Mouse (Mus musculus): Measurements from ENCODE around the gene Urb2. TPM values are rescaled to one million over a fixed set of nuclear protein-coding genes. Genes with fewer than 3 reads are reported as not detected.

The Urb2 gene
- 3.8 TPM for polyA plus RNA-seq (2014; fragmentation: Illumina TruSeq; extraction: RNeasy Lipid Tissue Mini Kit (QIAGEN cat#74804); ENCODE audit: low read depth, low replicate concordance)

GRCm38 (mm10) chr8:124021237-124022227 lies at the start of gene Urb2, which contains the start of gene Taf5l:
Gene Urb2, plus strand, starts transcription at chr8:124021508.
Gene Taf5l, minus strand, starts transcription at chr8:124021397.

GRCm38 (mm10) chr8:123982826-123983400 lies 38.4 kb upstream of the Urb2 start, which contains the start of gene Abcb10:
Gene Abcb10, minus strand, starts transcription at chr8:123983122.

Other genes with a start within 250 kb of the Urb2 start
- 4.2 TPM for gene Rab4a, start 215.5 kb upstream of the Urb2 start, polyA plus RNA-seq (2014; fragmentation: Illumina TruSeq; extraction: RNeasy Lipid Tissue Mini Kit (QIAGEN cat#74804); ENCODE audit: low read depth, low replicate concordance)
- gene Ccsap, start 161.3 kb upstream of the Urb2 start, polyA plus RNA-seq (2014; fragmentation: Illumina TruSeq; extraction: RNeasy Lipid Tissue Mini Kit (QIAGEN cat#74804); ENCODE audit: low read depth, low replicate concordance): 0.37 TPM
- gene Acta1, start 126.8 kb upstream of the Urb2 start, polyA plus RNA-seq (2014; fragmentation: Illumina TruSeq; extraction: RNeasy Lipid Tissue Mini Kit (QIAGEN cat#74804); ENCODE audit: low read depth, low replicate concordance): 202 TPM
- 9.2 TPM for gene Nup133, start 72.2 kb upstream of the Urb2 start, polyA plus RNA-seq (2014; fragmentation: Illumina TruSeq; extraction: RNeasy Lipid Tissue Mini Kit (QIAGEN cat#74804); ENCODE audit: low read depth, low replicate concordance)
- gene Abcb10, start 38.4 kb upstream of the Urb2 start, polyA plus RNA-seq (2014; fragmentation: Illumina TruSeq; extraction: RNeasy Lipid Tissue Mini Kit (QIAGEN cat#74804); ENCODE audit: low read depth, low replicate concordance): 24.3 TPM
- gene Taf5l, start 111 bp upstream of the Urb2 start, polyA plus RNA-seq (2014; fragmentation: Illumina TruSeq; extraction: RNeasy Lipid Tissue Mini Kit (QIAGEN cat#74804); ENCODE audit: low read depth, low replicate concordance): 14.4 TPM
- gene Galnt2, start 209.9 kb downstream of the Urb2 start, polyA plus RNA-seq (2014; fragmentation: Illumina TruSeq; extraction: RNeasy Lipid Tissue Mini Kit (QIAGEN cat#74804); ENCODE audit: low read depth, low replicate concordance): 11.9 TPM